Mouse (Mus musculus) small intestine, adult 2 months (tissue): ENCODE measurements around the gene Dlk1. TPM values are rescaled to one million over a fixed set of nuclear protein-coding genes. Genes with fewer than 3 reads are reported as not detected.

ENCODE experiments used
- H3K27ac ChIP-seq: fragments of 200-500 bp; 2 replicates; pipeline ENCODE4 v1.5.1; 2012; ENCODE audit warnings: low read depth, low read length, control low read depth, inconsistent platforms; ENCODE audit not compliant: insufficient read depth
- H3K27me3 ChIP-seq: fragments of 200-500 bp; 2 replicates; pipeline ENCODE4 v1.6.1; 2012; ENCODE audit warnings: mild to moderate bottlenecking, moderate library complexity, low read length, inconsistent platforms; ENCODE audit not compliant: control insufficient read depth, insufficient read depth
- H3K36me3 ChIP-seq: fragments of 200-500 bp; 2 replicates; pipeline ENCODE4 v1.6.1; 2012; ENCODE audit warnings: mild to moderate bottlenecking, low read length, control low read depth, inconsistent platforms; ENCODE audit not compliant: control insufficient read depth, insufficient read depth
- H3K4me1 ChIP-seq: fragments of 200-500 bp; 2 replicates; pipeline ENCODE4 v1.6.1; 2012; ENCODE audit warnings: low read length, inconsistent platforms, mixed read lengths; ENCODE audit not compliant: control insufficient read depth, insufficient read depth, insufficient read length
- H3K4me3 ChIP-seq: fragments of 200-500 bp; 2 replicates; pipeline ENCODE4 v1.5.1; 2012; ENCODE audit warnings: low read depth, mild to moderate bottlenecking, control low read depth, inconsistent platforms, low read length, moderate library complexity
- CTCF ChIP-seq: fragments of 200-500 bp; IDR thresholded peaks from 2 replicates; pipeline ENCODE4 v1.5.1; 2012; ENCODE audit warnings: low read depth, mild to moderate bottlenecking, control low read depth, inconsistent platforms, low read length, moderate library complexity, mixed read lengths; ENCODE audit not compliant: insufficient replicate concordance, insufficient read length; ENCODE audit errors: extremely low read depth
- POLR2A ChIP-seq: fragments of 200-500 bp; IDR thresholded peaks from 2 replicates; pipeline ENCODE4 v1.6.1; 2012; ENCODE audit warnings: low read depth, mild to moderate bottlenecking, control low read depth, inconsistent platforms, low read length, moderate library complexity
- WGBS: fragments of 180-500 bp; shearing (Covaris S2); methylation state at CpG from one replicate; pipeline ENCODE4 v1.1.7; 2018; 5-methylcytosine and 5-hydroxymethylcytosine counted together
- polyA plus RNA-seq: library from polyadenylated mRNA; depleted of rRNA; stranded (reverse); fragments of >200 nt; gene quantifications from 2 replicates; pipeline ENCODE4 v1.2.3, GENCODE M21; 2012

Dlk1 gene
- polyA plus RNA-seq, 1 experiment, result 0.18 TPM

GRCm38 (mm10) chr12:109491701-109492100 lies 39.1 kb downstream of the Dlk1 start:
- H3K27me3 ChIP-seq, result no peaks in the 10 kb centered on the region
- H3K27ac ChIP-seq, result no peak overlapping the region
- H3K36me3 ChIP-seq, result no peaks in the 10 kb centered on the region
- no peaks in the 10 kb centered on the region for H3K4me1 ChIP-seq
- TF ChIP-seq POLR2A, result no peak
- TF ChIP-seq CTCF, result no peak
- 72% methylated on average over 3 of the region's 3 CpGs for WGBS
- H3K4me3 ChIP-seq, result no peak overlapping the region

GRCm38 (mm10) chr12:109493381-109493780 lies 40.8 kb downstream of the Dlk1 start:
- H3K27me3 ChIP-seq, result no peaks in the 10 kb centered on the region
- WGBS, result 90% methylated on average over 9 of the region's 9 CpGs

DNA sequence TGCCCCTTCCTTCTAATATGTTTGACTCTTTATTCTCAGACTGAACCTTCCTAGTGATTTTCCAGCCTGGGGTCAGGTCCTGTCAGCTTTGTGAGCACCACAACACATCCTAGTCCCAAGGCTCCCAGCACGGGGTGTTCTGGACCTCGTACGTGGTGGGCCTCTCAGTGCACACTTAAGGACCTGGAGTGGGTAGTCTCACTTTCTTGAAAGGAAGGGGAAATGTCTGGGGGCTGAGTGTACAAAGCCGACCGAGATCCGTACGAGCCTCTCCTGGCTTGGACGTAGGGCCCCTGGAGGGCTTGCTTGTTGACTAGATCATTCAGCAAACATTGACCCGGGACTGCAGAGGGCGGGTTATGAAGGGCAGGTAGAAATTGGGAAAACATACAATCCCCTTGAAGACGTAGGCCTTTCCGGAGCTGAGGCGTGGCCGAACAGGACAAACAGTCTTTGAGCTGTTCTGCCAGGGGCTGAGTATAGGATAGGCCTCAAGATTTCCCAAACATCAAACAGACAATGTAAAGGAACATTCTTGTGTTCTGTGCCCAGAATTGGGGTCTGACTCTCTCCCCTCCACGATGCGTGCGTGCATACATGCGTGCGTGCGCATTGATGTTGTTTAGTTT lies 42.5 kb downstream of the Dlk1 start:
- 58% methylated on average over 20 of the region's 20 CpGs for WGBS
- TF ChIP-seq CTCF, result no peak
- TF ChIP-seq POLR2A, result no peak
- Histone ChIP-seq H3K27ac (no peak overlapping the region), H3K4me1 (no peaks in the 10 kb centered on the region), H3K4me3 (no peak overlapping the region), H3K27me3 (no peaks in the 10 kb centered on the region), H3K36me3 (no peaks in the 10 kb centered on the region)

More at GRCm38 (mm10) chr12:109493381-109493780, 40.8 kb downstream of the Dlk1 start:
- H3K4me1 ChIP-seq, result no peaks in the 10 kb centered on the region
- no peak overlapping the region for H3K27ac ChIP-seq
- H3K36me3 ChIP-seq, result no peaks in the 10 kb centered on the region
- no peak for TF ChIP-seq CTCF
- TF ChIP-seq POLR2A, result no peak
- H3K4me3 ChIP-seq, result no peak overlapping the region

- Histone ChIP-seq H3K4me3 (no peak overlapping the region), H3K36me3 (no peaks in the 10 kb centered on the region), H3K27ac (no peak overlapping the region), H3K27me3 (no peaks in the 10 kb centered on the region), H3K4me1 (no peaks in the 10 kb centered on the region)
- 77% methylated on average over 6 of the region's 6 CpGs for WGBS
- TF ChIP-seq CTCF, result no peak
- no peak for TF ChIP-seq POLR2A
Observed at GRCm38 (mm10) chr12:109496397-109496796, 43.8 kb downstream of the Dlk1 start.

GRCm38 (mm10) chr12:109500992-109501391 lies 48.4 kb downstream of the Dlk1 start:
- no peak for TF ChIP-seq POLR2A
- no peak for TF ChIP-seq CTCF
- WGBS, result 37% methylated on average over 4 of the region's 4 CpGs
- Histone ChIP-seq H3K4me3 (no peak overlapping the region), H3K4me1 (no peaks in the 10 kb centered on the region), H3K36me3 (no peaks in the 10 kb centered on the region), H3K27me3 (no peaks in the 10 kb centered on the region), H3K27ac (no peak overlapping the region)

DNA sequence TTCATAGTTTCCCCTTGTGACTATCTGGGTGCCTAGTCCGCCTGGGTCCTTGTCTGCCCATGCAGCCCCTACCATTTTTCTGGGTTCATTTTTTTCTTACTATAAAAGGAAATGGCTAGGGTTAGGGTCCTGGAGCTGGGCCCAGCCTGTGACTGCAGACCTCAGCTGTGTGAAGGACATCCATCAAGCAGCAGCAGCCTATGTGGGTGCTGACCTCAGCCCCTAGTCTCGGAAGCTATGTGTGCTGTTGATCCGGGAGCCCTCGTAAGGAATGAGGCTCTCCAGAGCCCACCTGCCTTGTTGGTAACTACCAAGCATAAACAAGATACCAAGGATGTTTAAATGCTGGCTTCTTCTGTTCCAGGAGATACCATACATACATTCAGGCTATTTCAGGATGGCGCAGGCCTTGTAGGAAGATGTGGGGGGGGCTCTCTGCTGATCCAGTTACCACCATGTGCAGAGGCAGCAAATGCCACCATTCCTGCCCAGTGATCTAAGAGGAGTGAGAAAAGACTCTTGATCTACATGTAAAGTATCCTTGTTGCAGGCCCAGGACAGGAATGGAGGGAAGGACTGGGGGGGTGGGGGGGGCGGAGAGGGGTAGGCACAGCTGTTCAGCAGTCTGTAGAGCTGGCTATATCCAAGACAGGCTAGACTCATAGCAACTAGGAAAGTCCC lies 49.9 kb downstream of the Dlk1 start:
- no peaks in the 10 kb centered on the region for H3K27me3 ChIP-seq
- WGBS, result 92% methylated on average over 6 of the region's 6 CpGs
- no peak overlapping the region for H3K4me3 ChIP-seq
- TF ChIP-seq POLR2A (no peak), CTCF (no peak)
- no peaks in the 10 kb centered on the region for H3K36me3 ChIP-seq
- H3K4me1 ChIP-seq, result no peaks in the 10 kb centered on the region
- no peak overlapping the region for H3K27ac ChIP-seq

- H3K4me1 ChIP-seq, result no peaks in the 10 kb centered on the region
- H3K27ac ChIP-seq, result no peak overlapping the region
- H3K36me3 ChIP-seq, result no peaks in the 10 kb centered on the region
- TF ChIP-seq CTCF (no peak), POLR2A (no peak)
- 80% methylated on average over 11 of the region's 11 CpGs for WGBS
- H3K27me3 ChIP-seq, result no peaks in the 10 kb centered on the region
- H3K4me3 ChIP-seq, result no peak overlapping the region
Observed at GRCm38 (mm10) chr12:109507693-109508092, 55.1 kb downstream of the Dlk1 start.
